Mouse (Mus musculus): Measurements from ENCODE around the gene Gm21962. TPM values are rescaled to one million over a fixed set of nuclear protein-coding genes. Genes with fewer than 3 reads are reported as not detected.

Gm21962 gene
- total RNA-seq, 2 experiments from 2014 or later: not detected

GRCm38 (mm10) chr3:137716573-137717157 lies 45.3 kb downstream of the Gm21962 start:
- no peak for DNase-seq (ENCODE audit: low spot score in 2 of 2)

Small RNA genes lying within 50 kb of the gene (microRNA-seq; reads per million reads assigned to microRNA genes)
- 0 reads per million in 2 experiments for gene Gm22468 (ENCODE audit: borderline number of aligned reads in 2 of 2)

Other genes with a start within 250 kb of the Gm21962 start
- 1 to 10 TPM in 1 of 2 experiments, under 1 TPM in 1; 0.70 to 1.1 TPM for gene Ddit4l, start 49.9 kb upstream of the Gm21962 start, total RNA-seq (2021)
- 100 to 1,000 TPM; 111 to 146 TPM for gene H2afz, start 193.0 kb downstream of the Gm21962 start, total RNA-seq (2021)
- gene Dnajb14, start 196.2 kb downstream of the Gm21962 start, total RNA-seq (2021): 10 to 100 TPM; 21.0 to 23.1 TPM
- gene Lamtor3, start 247.0 kb downstream of the Gm21962 start, total RNA-seq (2021): 10 to 100 TPM; 74.2 to 79.0 TPM

Data from adrenal gland, adult 18-20 months (tissue).